Mouse (Mus musculus): ENCODE data around the gene Alk.
A peak's percentile ranks its signal among the peaks of the same experiment; 100 is the strongest.

Gene Alk

GRCm38 (mm10) chr17:71868828-71869227 lies 735.6 kb downstream of the Alk start:
- peak; percentile 45 for DNase-seq

GRCm38 (mm10) chr17:71867892-71868291 lies 736.5 kb downstream of the Alk start:
- DNase-seq, result no peak

DNA sequence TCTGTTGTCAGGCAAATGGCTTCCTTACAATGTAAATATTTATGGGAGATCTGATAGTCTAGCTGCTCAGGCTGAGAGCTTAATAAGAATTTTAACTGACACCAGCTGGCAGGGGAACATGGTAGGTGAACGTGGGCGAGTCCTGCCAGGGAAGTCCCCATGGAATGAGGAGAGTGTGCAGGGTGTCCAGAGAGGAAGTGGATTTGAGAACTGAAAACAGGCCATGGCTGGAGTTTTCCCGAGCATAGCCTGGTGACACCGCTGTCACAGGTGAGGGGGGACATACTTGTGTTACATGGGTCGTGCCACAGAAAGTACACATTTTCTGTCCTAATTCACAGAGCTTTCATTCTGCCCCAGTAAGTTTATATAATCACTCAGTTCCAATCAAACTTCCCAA lies 739.0 kb downstream of the Alk start:
- no peak for DNase-seq

DNA sequence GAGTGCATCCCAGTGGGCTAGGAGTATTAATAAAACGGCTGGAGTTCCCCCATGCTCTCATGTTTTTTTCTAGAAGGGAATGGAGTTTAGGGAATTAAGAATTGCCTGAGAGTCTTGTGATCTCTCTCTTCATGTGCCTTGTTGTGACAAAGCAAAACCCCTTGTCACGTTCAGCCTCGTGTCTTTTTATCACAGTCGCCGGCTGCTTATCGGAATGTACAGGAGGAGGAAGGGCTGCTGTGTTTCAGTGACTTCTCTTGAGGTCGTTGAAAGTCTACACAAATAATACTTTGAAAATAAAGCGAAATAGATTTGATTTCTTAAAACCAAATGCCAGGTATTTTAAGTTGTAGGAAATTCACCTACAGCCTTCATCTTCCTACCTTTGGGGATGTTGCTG lies 740.4 kb downstream of the Alk start:
- no peak for DNase-seq

- no peak for DNase-seq
Measured at GRCm38 (mm10) chr17:71862895-71863294, 741.5 kb downstream of the Alk start.

- no peak for DNase-seq
Measured at GRCm38 (mm10) chr17:71862184-71862583, 742.2 kb downstream of the Alk start.

DNA sequence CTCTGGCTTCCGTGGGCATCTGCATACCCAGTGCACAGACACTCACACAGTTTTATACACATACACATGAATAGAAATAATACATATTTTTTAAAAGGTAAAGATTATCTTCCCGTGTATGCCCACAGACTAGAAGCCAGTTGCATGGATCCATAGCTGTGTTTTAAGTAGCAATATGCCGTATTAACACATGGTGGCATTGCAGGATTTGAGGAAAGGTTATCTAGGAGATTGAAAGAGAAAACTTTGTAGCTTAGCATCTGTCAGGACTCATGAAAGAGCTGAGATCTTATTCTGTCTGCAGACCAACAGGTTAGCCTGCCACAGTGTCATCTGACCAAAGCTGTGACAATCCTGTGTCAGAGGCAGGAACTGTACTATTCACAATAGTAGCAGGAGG lies 772.5 kb downstream of the Alk start:
- no peak for DNase-seq

- DNase-seq, result no peak
Measured at GRCm38 (mm10) chr17:71828647-71829414, 775.6 kb downstream of the Alk start.

GRCm38 (mm10) chr17:71827627-71828026 lies 776.8 kb downstream of the Alk start:
- DNase-seq, result no peak

DNA sequence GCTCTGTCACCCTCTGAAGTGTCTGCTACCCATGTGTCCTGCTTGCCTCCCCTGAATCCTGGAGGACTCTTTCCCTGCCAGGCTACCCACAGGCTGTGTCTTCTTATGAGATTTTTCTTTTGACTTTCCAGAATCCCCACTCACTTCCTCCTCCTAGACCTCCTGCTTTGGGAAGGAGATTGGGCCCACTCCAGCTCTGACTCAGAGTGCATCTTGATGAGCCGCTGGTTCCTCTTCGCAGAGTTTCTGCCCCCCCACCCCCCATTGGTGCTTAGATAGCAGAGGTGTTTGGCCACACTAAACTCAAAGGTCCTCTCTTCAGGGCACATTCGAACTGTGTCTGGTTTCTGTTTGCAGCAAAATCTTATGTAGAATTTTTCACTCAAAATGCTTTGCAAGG lies 777.8 kb downstream of the Alk start:
- no peak for DNase-seq

GRCm38 (mm10) chr17:71823622-71824306 lies 780.7 kb downstream of the Alk start:
- DNase-seq, result no peak

Measured in right cerebral cortex, adult 18-20 months (tissue).